Comparison of ENCODE assay signal across 8 mouse cellular contexts in the genomic region with DNA sequence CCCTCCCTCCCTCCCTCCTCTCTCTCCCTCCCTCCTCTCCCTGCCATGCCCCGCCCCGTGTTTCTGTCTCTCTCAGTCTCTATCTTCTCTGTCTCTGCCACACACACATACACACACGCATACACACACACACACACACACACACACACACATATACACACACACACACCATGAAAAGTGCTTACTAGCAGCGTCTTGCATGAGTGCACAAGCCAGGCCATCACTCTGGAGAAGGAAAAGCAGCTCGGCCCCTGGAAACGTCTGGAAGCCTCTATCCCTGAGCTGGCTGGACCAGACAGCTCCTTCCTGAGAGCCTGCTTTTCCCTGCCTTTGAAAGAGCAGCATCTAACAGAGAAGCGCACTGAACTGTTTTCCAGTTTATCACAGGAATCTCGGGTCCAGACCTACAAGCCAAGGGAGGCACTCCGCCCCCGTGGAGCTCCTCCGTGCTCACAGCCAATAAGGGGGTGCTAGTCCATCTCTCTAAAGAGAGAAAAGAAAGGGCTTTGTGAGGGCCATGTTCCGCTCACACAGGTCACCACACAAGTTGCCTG. TPM values are rescaled to one million over a fixed set of nuclear protein-coding genes. Genes with fewer than 3 reads are reported as not detected.
A peak's percentile ranks its signal among the peaks of the same experiment; 100 is the strongest.
DNase-seq lines count a peak whose midpoint lies in the region; ATAC-seq and TF ChIP-seq lines count a peak whose summit lies in the region.

No protein-coding gene starts in this region.

- H3K9ac ChIP-seq in intestine, postnatal 0 days (ENCODE audit: low read depth, low read length), result 0 out of 2 replicates have a peak overlapping the region, but pooled peaks have one; percentile 4
- peak overlapping the region; percentile 3; the same call in 1 of the 2 replicates for H3K9ac ChIP-seq in liver, postnatal 0 days (replicated peaks)

- TF ChIP-seq EP300 in liver, postnatal 0 days (IDR thresholded peaks at IDR 0.05; ENCODE audit: low read depth), result no peak

- ATAC-seq in intestine, postnatal 0 days, result peak; percentile 41
- peak; percentile 54; the same call in 1 of the 2 replicates for ATAC-seq in liver, postnatal 0 days

- peak overlapping the region; percentile 65 for H3K4me2 ChIP-seq in intestine, postnatal 0 days (replicated peaks; ENCODE audit: low read depth)
- peak overlapping the region; percentile 52 for H3K4me2 ChIP-seq in liver, postnatal 0 days (ENCODE audit: low read depth, low read length)

- TF ChIP-seq CTCF in lung, adult 2 months (IDR thresholded peaks at IDR 0.05; ENCODE audit: insufficient read depth, low read length), result no peak
- no peak for TF ChIP-seq CTCF in intestine, postnatal 0 days (IDR thresholded peaks at IDR 0.05; ENCODE audit: low read depth)
- TF ChIP-seq CTCF in liver, postnatal 0 days (IDR thresholded peaks at IDR 0.05; ENCODE audit: low read depth), result no peak

- H3K27ac ChIP-seq in intestine, postnatal 0 days (ENCODE audit: low read depth, low read length), result peak overlapping the region; percentile 82
- H3K27ac ChIP-seq in liver, postnatal 0 days (ENCODE audit: low read depth), result no peak overlapping the region; the same call in 1 of the 2 replicates

- peaks cover 14% of the 10 kb centered on the region for H3K4me1 ChIP-seq in lung, adult 2 months (ENCODE audit: control insufficient read depth, insufficient read depth, low read length)
- peaks cover 4% of the 10 kb centered on the region; the same call in 1 of the 2 replicates for H3K4me1 ChIP-seq in intestine, postnatal 0 days (replicated peaks; ENCODE audit: control insufficient read depth, insufficient read depth, low read length)
- peaks cover 9% of the 10 kb centered on the region; the same call in 1 of the 2 replicates for H3K4me1 ChIP-seq in liver, postnatal 0 days (ENCODE audit: insufficient read depth)

- WGBS in lung, adult 2 months, result 18% methylated on average over 11 of the region's 12 CpGs
- 15% methylated on average over 12 of the region's 12 CpGs for WGBS in intestine, postnatal 0 days
- WGBS in liver, postnatal 0 days (ENCODE audit: insufficient replicate concordance), result 31% methylated on average over 12 of the region's 12 CpGs

- H3K27me3 ChIP-seq in intestine, postnatal 0 days (replicated peaks; ENCODE audit: control insufficient read depth, insufficient read depth, low read length), result no peaks in the 10 kb centered on the region
- H3K27me3 ChIP-seq in liver, postnatal 0 days (ENCODE audit: insufficient read depth, low read length), result no peaks in the 10 kb centered on the region

- TF ChIP-seq POLR2A in lung, adult 2 months (IDR thresholded peaks at IDR 0.05; ENCODE audit: borderline replicate concordance, extremely low read depth, low read depth, low read length), result no peak

- H3K36me3 ChIP-seq in intestine, postnatal 0 days (ENCODE audit: control insufficient read depth, insufficient read depth), result no peaks in the 10 kb centered on the region
- no peaks in the 10 kb centered on the region for H3K36me3 ChIP-seq in liver, postnatal 0 days (replicated peaks; ENCODE audit: insufficient read depth, low read length)

- H3K9me3 ChIP-seq in intestine, postnatal 0 days (ENCODE audit: control insufficient read depth), result no peaks in the 10 kb centered on the region
- H3K9me3 ChIP-seq in liver, postnatal 0 days (ENCODE audit: low read length), result no peaks in the 10 kb centered on the region

- peak overlapping the region; percentile 17 for H3K4me3 ChIP-seq in lung, adult 2 months (replicated peaks; ENCODE audit: extremely low read depth, low read depth, low read length)
- H3K4me3 ChIP-seq in intestine, postnatal 0 days (ENCODE audit: low read depth, low read length), result peak overlapping the region; percentile 27
- no peak overlapping the region for H3K4me3 ChIP-seq in liver, postnatal 0 days (ENCODE audit: low read depth, low read length)

- peak; percentile 35 for DNase-seq in lung, adult 2 months
- DNase-seq in lung, postnatal 25 days (ENCODE audit: low spot score), result no peak
- DNase-seq in gastrocnemius, adult 18-20 months (ENCODE audit: low spot score), result peak; percentile 9
- DNase-seq in liver, postnatal 0 days, result no peak
- peak; percentile 4 for DNase-seq in retina, postnatal 7 days (ENCODE audit: low read depth, low spot score)
- DNase-seq in right cerebral cortex, postnatal 36 days (ENCODE audit: low spot score in 2 of 2), result no peak
- no peak for DNase-seq in layer of hippocampus, postnatal 36 days

RNA-seq across cellular contexts. Expression of gene Arid1b, which starts 47.6 kb away (rescaled TPM):
- 60.1 and 60.4 TPM in 2 replicates for polyA plus RNA-seq in lung, adult 2 months (2012; rRNA removed)
- total RNA-seq in gastrocnemius, adult 18-20 months (2021), result 10 to 100 TPM; 35.4 to 37.0 TPM
- 4.8 and 4.9 TPM in 2 replicates for polyA plus RNA-seq in intestine, postnatal 0 days (2015; fragmentation: Nextera tagmentation; extraction: Ambion mirVana)
- 1.9 and 2.2 TPM in 2 replicates for polyA plus RNA-seq in liver, postnatal 0 days (2015; fragmentation: Nextera tagmentation; extraction: Ambion mirVana)
- 100 to 1,000 TPM; 100 to 110 TPM for total RNA-seq in layer of hippocampus, postnatal 36 days (2021)

Comparison
In these comparisons a context has a peak if more than half of its experiments do, and no peak if none do; other contexts are left out.
1. DNase-seq: peak in lung, adult 2 months (single experiment), gastrocnemius, adult 18-20 months (single experiment) and retina, postnatal 7 days (single experiment); none in lung, postnatal 25 days (single experiment), liver, postnatal 0 days (single experiment), right cerebral cortex, postnatal 36 days (0 of 2) and layer of hippocampus, postnatal 36 days (0 of 2).
2. RNA of gene Arid1b, which starts 47.6 kb away (polyA plus RNA-seq): 60.1 to 60.4 TPM in lung, adult 2 months; 4.8 to 4.9 TPM in intestine, postnatal 0 days and 1.9 to 2.2 TPM in liver, postnatal 0 days; every median in the first group is over 10 times any median in the second.